Mouse (Mus musculus) spleen, embryonic (tissue): ENCODE measurements around the gene Tssk6.

Source experiments
- CTCF ChIA-PET: fragments of 350-600 bp; sonication (Branson Sonifier 250); formaldehyde crosslinking; loops from one replicate; lab custom pipeline; 2022; lab: Charles Lee

Gene Tssk6

DNA sequence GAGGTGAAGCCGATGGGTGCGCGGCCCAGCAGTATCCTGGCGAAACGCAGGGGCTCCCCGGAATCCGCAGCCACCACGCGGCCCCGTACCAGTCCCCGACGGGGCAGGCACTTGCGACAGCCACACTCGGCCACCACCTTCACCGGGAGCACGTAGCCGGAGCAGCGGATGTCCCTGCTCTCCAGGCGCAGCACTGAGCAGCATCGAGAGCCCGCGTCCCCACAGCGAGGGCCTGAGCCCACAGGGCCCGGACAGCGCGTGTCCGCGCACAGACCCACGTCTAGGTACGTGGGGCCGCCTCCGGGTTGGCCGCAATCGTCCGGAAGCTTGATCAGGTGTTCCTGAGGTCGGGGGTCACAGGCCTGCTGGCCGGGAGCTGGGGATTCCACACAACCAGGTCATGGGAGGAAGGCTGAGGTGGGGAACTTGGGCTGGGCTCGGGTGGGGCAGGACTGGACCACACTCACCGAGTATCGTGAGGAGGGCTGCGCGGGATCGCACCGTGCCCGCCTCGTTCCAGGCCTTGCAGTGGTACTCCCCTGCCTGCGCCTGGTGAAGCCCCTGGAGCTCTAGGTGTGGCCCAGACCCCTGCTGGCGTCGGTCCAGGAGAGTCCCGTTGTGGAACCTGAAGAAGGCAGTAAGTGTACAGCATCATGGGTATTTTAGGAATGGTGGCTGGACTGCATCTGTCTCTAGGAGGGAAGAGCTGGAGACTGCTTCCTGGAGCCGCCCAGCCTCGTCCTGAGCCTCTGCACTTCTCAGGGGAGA lies 19.0 kb upstream of the Tssk6 start:
- CTCF ChIA-PET, result interaction anchor here (0.7 kb wide), 1 partner anchor 168 kb away, joined by 4 read pairs; no protein-coding TSS in a partner anchor

DNA sequence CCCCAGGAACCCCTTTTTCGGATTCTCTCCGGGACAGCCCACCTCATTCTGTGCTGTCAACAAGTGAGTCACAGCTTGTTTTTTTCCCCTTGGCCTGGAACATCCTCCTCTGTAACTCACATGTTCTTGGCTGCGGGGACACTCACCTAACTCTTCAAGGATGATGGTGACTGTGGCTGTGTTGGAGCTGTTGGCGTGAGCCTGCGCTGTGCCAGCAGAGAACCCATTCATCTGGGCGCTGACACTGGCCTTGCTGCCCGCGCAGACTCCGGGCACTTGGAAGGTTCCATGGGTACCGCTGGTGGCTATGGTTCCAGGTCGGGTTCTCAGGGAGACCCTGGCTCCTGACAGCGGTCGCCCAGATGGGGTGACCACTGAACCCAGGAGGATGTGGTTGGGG lies 17.8 kb upstream of the Tssk6 start:
- CTCF ChIA-PET, result interaction anchor here (0.7 kb wide), 1 partner anchor 167 kb away, joined by 4 read pairs; no protein-coding TSS in a partner anchor

DNA sequence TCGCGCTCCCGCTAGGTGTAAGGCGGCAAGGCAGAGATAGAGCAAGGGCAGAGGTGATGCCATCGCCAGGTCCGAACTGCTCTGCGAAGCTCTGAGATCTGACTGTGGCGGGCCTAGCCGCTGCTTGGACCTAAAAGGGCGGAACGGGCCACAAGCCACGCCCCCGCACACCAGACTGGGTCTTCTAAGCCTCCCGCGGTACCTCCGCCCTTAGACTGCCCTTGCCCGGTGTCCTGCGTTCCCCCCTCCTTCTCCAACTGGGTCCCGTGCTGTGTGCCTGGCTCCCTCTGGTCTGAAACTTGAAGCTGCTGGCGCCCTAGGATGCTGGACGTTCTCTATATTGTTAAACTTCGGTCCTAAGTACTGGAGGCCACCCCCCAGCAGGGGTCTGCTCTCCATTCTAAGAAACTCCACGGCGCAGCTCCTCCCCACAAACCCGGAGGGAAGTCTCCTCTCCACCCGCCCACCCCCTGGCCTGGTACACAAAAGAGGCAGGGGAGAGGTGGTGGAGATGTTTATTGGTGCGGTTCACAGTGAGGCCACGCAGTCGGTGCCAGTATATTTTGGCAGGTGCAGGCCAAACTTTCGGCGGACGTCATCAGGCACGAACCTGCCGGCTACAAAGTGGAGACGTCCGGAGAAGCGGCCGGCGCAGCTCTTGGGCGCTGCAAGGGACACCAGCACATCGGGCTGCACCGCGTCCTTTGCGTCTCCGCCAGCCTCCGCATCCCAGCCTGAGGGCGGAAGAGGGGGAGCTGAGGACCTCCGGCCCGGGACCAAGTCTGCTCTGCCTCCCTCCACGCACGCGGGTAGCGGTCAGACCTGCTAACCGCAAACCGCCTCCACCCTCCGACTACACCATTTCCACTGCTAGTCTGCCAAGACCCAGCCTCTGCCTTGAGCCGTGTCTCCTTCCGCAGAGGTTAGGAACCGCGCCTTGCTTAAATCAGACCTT lies 14.4 kb upstream of the Tssk6 start, which contains the start of gene Cilp2:
Gene Cilp2 (minus strand): TSS at position 399 of the 955 bp plus-strand sequence.
- CTCF ChIA-PET, result no interaction called here

DNA sequence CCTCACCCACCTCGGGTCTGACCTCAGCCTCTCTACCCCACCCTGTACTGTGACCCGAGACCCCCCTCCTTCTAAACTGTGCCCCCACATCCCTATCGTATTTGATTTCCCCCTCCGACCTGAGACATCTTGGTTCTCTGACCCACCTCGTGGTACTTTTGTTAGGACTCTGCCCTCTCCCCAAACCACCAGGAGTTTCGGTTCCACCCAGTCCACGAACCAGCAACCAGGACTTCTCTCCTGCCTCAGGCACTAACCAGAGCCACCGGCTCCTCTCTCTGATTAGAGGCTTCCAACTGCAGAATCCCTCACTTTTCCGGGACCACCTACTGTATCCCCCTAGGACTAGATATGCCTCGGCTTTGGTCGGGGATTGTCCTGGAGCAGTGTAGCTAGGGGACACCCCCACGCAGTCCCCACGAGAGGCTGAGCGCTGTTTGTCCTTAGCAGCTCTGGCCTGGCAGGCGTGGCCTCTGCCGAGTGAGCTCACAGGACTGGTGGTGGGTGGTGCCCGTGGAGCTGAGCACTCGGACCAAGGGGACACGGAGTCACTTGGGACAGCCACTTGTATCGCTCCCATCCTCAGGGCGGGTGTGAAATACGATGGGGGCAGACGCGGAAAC lies 13.6 kb upstream of the Tssk6 start:
- CTCF ChIA-PET, result no interaction called here

DNA sequence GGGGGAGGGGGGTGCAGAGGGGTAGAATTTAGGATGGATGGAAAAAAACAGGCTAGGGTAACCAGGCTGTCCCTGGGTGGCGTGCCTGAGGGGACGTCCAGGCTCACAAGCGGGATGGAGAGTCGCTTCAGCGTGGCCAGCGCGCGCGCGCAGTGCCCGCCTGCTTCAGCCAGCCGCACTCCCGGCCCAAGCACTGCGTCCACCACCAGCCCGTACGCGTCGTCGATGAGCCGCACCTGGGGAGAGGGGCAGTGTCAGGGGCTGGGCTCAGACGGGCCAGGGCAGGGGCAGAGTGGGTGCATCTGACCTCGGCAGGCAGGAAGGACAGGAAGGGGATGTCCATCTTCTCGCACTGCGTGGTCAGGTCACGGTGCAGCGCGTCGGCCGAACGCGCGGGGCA lies 13.1 kb upstream of the Tssk6 start:
- CTCF ChIA-PET, result no interaction called here

DNA sequence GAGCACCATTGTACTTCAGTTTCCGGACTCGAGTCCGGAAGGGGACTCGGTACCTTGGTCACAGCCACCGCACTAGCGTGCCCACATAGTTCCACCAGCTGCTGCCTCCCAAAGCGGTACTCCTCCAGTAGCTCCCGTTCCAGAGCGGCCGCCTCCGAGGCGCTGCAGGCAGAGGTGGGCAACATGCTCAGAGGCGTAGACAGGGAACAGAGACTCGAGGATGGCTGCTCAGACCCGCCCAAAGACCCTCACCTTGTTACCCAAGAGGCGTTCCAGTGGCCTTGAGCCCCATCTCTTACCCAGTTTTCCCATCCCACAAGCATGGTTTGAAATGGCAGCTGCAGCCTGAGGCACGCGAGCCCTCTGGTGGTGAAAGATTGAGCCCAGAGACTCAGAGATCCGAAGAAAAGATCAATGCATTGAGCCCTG lies 11.2 kb upstream of the Tssk6 start:
- CTCF ChIA-PET, result no interaction called here

DNA sequence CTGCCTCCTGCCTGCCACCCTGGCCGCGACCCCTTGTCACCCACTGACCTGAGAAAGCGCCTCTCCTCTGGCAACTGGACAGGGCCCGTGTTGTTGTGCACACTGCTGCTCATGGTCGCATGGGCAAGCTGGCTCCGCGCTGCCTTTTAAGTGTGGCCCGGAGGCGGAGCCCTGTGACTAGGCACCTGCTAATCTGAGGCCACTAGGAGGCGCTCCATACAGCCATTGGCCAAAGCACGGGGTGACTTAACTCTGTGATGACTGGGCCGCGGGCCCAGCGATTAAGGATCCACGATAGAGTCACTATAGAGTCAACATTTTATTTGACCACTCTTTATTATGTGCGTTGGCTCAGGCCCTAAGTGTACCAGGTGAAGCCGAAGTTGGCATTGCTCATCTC lies 8.1 kb upstream of the Tssk6 start:
- CTCF ChIA-PET, result no interaction called here

DNA sequence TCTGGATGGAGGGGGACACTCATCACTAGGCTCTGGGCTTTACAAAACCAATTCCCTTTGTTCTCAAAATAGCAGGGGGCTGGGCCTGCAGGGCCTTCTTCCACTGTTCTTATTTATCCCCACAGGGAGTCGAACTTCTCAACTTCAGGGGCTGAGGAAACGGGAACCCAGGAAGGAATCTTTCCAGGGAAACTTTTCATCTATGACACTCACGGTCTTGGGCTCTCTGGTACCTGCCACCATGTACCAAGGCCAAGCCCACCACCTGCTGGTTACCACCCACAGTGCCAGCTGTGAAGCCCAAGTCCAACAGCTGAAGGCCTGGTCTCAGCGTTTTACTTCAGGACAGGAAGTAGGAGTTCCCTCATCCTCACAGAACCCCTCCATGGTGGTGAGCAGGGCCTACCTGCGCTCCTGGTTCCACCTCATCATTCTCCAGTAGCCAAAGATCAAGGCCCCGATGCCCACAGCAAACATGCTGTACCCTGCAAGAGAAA lies 7.1 kb upstream of the Tssk6 start:
- CTCF ChIA-PET, result no interaction called here

DNA sequence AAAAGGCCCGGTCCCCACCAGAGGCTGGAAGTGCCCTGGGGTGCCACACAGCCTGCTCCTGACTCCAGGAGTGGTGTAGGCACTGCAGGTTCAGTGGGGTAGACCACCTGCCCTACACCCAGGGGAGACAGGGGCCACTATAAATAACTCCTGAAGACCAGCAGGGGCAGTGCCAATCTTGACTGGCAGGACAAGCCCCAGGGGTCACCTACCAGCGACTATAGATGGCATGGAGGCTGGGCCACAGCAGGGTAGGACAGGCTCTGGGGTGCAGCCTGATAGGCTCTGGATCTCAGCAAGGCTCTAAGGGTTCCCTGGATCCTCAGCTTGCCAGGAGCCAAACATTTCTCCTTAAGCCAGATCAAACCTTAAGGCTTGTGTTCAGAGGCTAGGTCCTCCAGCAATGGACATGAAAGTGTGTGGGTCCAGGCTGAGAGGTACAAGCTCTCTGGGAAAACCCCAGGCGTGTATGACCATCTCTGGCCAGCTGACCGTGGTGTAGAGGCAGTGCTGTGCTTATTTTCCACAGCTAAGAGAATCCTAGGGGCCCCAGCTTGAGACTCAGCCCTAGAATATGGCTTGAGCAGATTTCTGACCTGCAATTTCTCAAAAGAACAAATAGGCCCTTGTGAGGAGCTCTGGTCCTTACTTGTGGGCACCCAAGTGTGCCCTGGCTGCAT lies 6.1 kb upstream of the Tssk6 start:
- CTCF ChIA-PET, result interaction anchor here (0.7 kb wide), 1 partner anchor 65 kb away, joined by 5 read pairs; no protein-coding TSS in a partner anchor

DNA sequence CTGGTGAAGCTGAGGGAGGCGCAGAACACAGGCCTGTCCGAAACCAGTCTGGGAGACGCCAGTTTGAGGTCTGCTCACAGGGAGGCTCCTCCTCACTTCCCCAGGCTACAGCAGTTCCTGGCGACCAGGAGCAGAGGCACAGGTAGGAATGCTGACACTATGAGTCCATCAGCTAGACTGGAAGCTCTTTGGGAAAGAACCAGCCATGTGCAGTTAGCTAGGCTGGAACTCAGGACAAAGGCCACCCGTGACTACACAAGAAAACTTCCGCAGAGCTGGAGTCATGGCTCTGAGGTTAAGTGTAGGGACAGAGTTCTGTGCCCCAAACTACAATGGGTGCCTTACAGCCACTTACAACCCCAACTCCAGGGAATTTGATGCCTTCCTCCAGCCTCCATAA lies 4.1 kb upstream of the Tssk6 start:
- CTCF ChIA-PET, result no interaction called here

DNA sequence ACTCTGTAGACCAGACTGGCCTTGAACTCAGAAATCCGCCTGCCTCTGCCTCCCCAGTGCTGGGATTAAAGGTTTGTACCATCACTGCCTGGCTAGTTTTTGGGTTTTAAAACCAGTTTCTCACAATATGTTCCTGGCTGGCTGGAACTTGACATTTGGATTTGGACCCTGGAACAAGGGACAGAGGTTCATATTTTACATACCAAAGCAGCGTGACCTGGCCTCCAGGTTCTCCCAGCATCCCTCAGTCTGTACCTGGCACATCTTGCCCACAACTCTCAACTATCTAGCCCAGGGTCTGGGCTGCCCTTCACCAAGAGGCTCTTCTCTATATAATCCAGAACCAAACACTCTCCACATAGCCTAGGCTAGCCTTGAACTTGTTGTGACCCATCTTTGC lies 2.1 kb upstream of the Tssk6 start:
- CTCF ChIA-PET, result no interaction called here

DNA sequence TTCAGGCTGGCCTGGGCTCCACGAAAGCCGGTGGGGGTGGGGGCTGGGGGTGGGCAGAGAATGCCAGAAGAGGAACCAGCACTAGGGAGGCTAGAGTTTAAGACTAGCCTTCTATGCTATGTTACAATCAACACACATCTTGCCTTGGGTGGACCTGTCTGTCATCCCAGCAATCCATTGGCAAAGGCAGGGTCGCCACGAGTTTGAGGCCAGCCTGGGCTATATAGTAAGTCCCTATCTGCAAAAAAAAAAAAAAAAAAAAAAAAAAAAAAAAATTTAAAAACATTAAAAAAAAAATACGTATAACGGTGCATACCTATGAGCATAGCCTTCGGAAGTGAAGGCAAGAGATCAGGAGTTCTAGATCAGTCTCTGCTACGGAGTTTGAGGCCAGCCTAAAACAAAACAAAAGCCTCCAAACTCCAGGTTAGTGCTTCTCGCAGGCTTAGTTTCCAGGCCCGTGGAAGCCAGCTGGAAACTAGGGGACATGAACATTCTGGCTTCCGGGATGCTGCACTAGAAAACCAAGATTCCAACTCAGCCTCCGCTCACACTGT lies 1.0 kb upstream of the Tssk6 start:
- CTCF ChIA-PET, result no interaction called here

DNA sequence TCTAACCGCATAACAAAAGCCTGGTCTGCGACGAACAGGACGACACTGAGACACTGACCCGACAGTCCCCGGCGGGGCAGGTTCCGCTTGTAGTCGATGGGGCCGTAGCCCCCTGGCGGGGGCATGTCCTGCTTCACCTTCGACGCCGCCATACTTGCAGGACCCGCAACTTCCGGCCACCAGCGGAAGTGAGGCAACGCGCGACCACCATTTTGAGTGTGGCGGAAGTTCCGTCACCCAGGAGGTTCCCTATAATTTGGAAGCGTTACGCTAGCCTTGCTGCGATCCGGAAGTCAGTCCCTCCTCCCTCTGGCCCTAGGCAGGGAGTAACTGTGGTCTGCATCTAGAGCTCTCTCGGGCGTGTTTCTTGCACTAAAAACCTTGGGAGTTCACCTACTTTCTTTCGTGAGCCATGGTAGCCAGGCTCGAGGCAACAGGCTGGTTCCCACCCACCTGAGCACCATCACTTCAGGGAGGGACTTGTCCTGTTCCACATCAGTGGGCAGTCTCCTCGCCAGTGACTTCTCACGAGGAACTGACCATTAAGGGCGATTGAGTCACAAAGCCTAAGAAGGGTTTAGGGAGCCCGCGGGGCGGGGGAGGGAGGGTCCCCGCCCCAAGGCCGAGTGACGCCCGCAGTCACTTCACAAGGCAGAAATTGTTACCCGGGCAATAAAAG lies 361 bp upstream of the Tssk6 start:
- CTCF ChIA-PET, result no interaction called here

DNA sequence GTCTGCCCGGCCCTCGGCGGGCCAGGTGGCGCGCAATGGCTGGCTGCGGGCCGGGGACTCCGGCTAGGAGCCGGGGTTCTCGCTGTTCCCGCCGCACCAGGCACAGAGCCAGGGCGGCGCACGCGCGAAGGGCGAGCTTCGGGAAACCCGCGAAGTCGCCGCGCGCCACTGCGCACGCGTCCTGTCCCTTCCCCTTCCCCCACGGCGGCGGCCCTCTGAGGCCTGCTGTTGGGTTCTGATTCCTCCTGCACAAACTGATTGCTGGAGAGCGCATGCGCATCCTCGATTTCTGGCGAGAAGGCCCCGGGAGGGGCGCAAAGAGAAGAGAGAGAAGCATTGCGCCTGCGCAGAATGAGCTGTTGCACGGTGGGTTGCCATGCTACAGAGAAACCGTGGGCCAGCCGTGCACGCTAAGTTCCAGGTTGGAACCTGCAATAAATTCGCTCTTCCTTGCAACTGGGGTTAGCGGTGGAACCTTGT lies 1.1 kb downstream of the Tssk6 start:
- CTCF ChIA-PET, result no interaction called here

DNA sequence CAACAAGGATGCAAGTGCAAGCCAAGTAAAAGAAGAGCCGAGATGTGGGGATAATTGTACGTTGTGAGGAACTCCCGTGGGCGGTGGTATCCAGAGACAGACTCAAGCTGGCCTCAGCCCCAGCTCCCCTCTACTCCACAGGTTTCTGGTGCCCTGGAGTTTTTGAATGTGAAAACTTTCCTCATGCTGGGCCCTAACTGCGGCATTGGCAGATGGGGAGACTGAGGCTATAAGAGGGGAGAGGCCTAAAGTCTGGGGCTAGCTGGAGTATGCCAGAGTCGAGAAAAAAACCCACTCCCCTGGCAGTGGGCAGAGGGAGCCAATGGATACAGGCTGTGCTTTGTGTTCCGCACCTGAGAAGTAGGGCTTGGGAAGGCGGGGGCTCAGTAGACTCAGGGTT lies 2.1 kb downstream of the Tssk6 start:
- CTCF ChIA-PET, result no interaction called here

DNA sequence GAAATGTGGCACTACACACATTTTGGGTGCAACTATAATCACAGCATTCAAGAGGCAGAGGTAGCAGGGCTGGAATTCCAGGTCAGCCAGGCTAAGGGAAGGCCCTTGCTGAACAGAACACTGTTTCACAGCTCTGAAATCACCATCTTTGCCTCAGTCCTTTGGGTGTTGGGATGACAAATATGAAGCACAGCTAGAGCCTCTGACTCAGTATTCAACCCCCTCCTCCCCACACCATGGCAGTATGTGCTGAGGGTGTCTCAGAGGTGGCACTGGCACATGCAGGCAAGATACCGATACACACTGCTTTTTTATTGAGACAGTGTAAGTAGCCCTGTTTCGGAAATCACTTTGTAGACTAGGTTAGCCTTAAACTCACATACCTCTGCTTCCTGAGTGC lies 4.3 kb downstream of the Tssk6 start:
- CTCF ChIA-PET, result interaction anchor here (0.6 kb wide), 1 partner anchor 148 kb away, joined by 4 read pairs; no protein-coding TSS in a partner anchor

DNA sequence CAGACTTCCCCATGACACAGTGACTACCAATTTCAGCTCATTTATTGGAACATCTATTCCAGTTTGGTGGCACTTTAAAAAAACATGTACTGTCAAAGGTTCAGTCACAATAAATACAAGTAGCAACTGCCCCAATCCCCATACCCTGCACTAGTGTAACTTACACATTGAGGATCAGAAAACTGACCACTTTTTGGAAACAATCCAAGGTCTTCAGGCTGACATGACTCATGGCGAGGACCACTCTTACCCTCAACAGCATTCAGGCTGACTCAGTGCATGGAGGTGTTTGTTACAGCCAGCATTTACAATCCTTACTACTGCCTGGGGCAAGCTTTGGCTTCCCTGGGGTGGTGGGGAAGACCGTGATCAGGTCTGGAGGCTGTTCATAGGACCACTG lies 5.1 kb downstream of the Tssk6 start:
- CTCF ChIA-PET, result no interaction called here

DNA sequence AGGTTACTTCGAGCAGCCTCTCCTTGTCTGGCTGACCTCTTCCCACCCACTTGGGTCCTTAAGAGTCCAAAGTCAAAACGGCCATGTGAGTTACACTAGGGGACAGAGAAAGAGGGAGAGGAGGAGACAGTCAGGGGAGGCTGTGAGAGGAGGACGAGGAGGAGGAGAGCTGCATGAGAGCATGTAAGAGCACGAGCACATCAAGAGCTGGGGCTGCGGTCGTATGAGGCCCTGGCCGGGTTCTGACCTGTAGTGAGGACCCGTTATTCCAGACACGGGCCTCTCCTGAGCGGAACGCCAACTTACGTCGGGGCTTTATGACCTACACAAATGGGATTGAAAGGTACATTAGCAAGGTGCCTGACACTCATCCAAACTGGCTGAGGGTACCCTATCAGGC lies 9.9 kb downstream of the Tssk6 start:
- CTCF ChIA-PET, result no interaction called here

DNA sequence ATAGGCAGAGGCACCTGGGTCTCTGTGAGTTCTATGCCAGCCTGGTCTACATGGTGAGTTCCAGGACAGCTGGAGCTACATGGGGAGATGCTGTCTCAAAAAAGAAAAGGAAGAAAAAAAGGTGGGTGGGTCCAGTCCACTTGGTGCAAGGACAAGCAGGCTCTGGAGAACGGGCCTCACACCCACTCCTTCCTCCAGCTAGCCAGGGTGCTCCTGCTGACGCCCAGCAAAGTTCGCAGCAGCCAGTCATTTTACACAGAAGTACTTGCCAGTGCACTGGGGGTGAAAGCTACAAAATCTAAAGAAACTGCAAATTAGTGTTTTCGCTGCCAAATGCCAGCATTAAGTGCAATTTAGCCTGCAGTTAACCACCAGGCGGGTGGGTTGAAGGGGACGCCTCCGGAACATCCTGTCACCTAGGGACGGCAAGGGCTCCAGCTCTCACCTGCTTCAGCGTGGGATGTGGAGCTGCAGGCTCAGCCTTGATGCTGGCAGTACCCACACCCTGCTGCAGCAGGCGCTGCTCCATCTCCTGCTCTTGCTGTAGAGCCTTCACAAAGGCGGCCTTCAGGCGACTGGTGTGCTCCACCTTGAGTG lies 10.6 kb downstream of the Tssk6 start:
- CTCF ChIA-PET, result no interaction called here

DNA sequence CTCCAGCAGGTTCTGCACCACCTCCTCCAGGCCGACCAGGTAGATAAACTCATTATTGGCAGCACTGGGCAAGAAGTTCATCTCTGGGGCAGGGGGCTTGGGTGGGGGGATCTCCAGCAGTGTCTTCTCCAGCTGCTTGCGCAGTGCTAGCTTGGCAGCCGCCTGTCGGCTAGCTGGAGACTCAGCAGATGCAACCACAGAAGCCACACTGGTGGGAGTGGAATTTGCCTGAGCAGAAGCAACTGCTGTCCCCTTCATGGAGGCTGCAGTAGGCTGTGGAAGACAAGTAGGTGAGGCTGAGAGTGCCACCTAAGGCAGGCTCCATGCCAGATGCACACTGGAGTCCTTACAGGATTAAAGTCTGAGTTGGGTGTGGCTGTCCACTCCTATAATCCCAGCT lies 12.5 kb downstream of the Tssk6 start:
- CTCF ChIA-PET, result no interaction called here
